Mouse (Mus musculus) forebrain, postnatal 0 days (tissue): ENCODE results near the gene Casz1. TPM values are rescaled to one million over a fixed set of nuclear protein-coding genes. Genes with fewer than 3 reads are reported as not detected.
A peak's percentile ranks its signal among the peaks of the same experiment; 100 is the strongest.

Experiments
- ATAC-seq: fragments of 200-750 bp; cut with Nextera tagmentation; 2 replicates; pipeline ENCODE4 v1.8.0; 2017; ENCODE audit warnings: mild to moderate bottlenecking, moderate library complexity
- DNase-seq: peaks from one replicate; pipeline ENCODE4 v3.0.0-alpha.2; 2015
- H3K27ac ChIP-seq: fragments of 300-500 bp; sonication (generic); 2 replicates; pipeline ENCODE4 v1.5.1; 2014; ENCODE audit warnings: low read depth, mild to moderate bottlenecking, antibody characterized with exemption, low read length, moderate library complexity, mixed read lengths
- H3K27me3 ChIP-seq: fragments of 300-500 bp; sonication (generic); 2 replicates; pipeline ENCODE4 v1.6.1; 2014; ENCODE audit warnings: mild to moderate bottlenecking, low read length, mixed read lengths; ENCODE audit not compliant: insufficient read depth
- H3K36me3 ChIP-seq: fragments of 300-500 bp; sonication (generic); 2 replicates; pipeline ENCODE4 v1.6.1; 2014; ENCODE audit warnings: mild to moderate bottlenecking, moderate library complexity; ENCODE audit not compliant: insufficient read depth
- H3K4me1 ChIP-seq: fragments of 300-500 bp; sonication (generic); 2 replicates; pipeline ENCODE4 v1.6.1; 2014; ENCODE audit warnings: antibody characterized with exemption; ENCODE audit not compliant: insufficient read depth
- H3K4me2 ChIP-seq: fragments of 300-500 bp; sonication (generic); 2 replicates; pipeline ENCODE4 v1.6.1; 2014; ENCODE audit warnings: low read depth, mild to moderate bottlenecking, moderate library complexity
- H3K4me3 ChIP-seq: fragments of 300-500 bp; sonication (generic); 2 replicates; pipeline ENCODE4 v1.5.1; 2014; ENCODE audit warnings: low read depth, low read length, mixed read lengths
- H3K9ac ChIP-seq: fragments of 300-500 bp; sonication (generic); 2 replicates; pipeline ENCODE4 v1.6.1; 2014; ENCODE audit warnings: mild to moderate bottlenecking
- H3K9me3 ChIP-seq: fragments of 300-500 bp; sonication (generic); 2 replicates; pipeline ENCODE4 v1.6.1; 2016; ENCODE audit warnings: low read length
- CTCF ChIP-seq: sonication (generic); IDR thresholded peaks from 2 replicates; pipeline ENCODE4 v1.5.1; 2016; ENCODE audit warnings: antibody characterized with exemption, control low read depth, low read depth
- WGBS: fragments of 180-500 bp; shearing (Covaris S2); extraction: QIAGEN DNeasy Blood & Tissue Kit; methylation state at CpG from one replicate; pipeline ENCODE4 v1.1.7; 2014; 5-methylcytosine and 5-hydroxymethylcytosine counted together
- polyA plus RNA-seq: library from polyadenylated mRNA; unstranded; fragments of >200 nt; fragmentation: Nextera tagmentation; extraction: Ambion mirVana; gene quantifications from 2 replicates; pipeline ENCODE4 v1.2.1, GENCODE M21; 2015
- total RNA-seq: library from RNA; depleted of rRNA; stranded (reverse); fragments of >200 nt; gene quantifications from 2 replicates; pipeline ENCODE4 v1.2.3, GENCODE M21; 2014

Gene Casz1
- total and polyA plus RNA-seq, 2 experiments from 2014 or later = 1.1 to 3.1 TPM

GRCm38 (mm10) chr4:148889011-148889410, 84.8 kb downstream of the Casz1 start:
- Histone ChIP-seq H3K4me2 (no peak overlapping the region), H3K4me1 (peaks cover 3% of the 10 kb centered on the region; the same call in 1 of the 2 replicates), H3K27me3 (peaks cover 37% of the 10 kb centered on the region), H3K36me3 (no peaks in the 10 kb centered on the region), H3K9ac (no peak overlapping the region), H3K9me3 (no peaks in the 10 kb centered on the region), H3K4me3 (no peak overlapping the region), H3K27ac (no peak overlapping the region)
- TF ChIP-seq CTCF = no peak
- 64% methylated on average over 6 of the region's 6 CpGs for WGBS
- DNase-seq (no peak), ATAC-seq (no peak)

- H3K4me3 ChIP-seq = 0 out of 2 replicates have a peak overlapping the region, but pooled peaks have one; percentile 27
- H3K9me3 ChIP-seq = no peaks in the 10 kb centered on the region
- 70% methylated on average over 8 of the region's 8 CpGs for WGBS
- ATAC-seq (no peak), DNase-seq (no peak)
- peaks cover 33% of the 10 kb centered on the region for H3K27me3 ChIP-seq
- no peak overlapping the region for H3K27ac ChIP-seq
- H3K4me2 ChIP-seq = peak overlapping the region; percentile 55
- peaks cover 3% of the 10 kb centered on the region; the same call in 1 of the 2 replicates for H3K4me1 ChIP-seq
- H3K36me3 ChIP-seq = no peaks in the 10 kb centered on the region
- no peak for TF ChIP-seq CTCF
- H3K9ac ChIP-seq = no peak overlapping the region
These were observed 86.2 kb downstream of the Casz1 start for GRCm38 (mm10) chr4:148890442-148890841.

- no peaks in the 10 kb centered on the region for H3K9me3 ChIP-seq
- TF ChIP-seq CTCF = no peak
- H3K4me3 ChIP-seq = peak overlapping the region; percentile 27
- ATAC-seq (peak; percentile 75), DNase-seq (no peak)
- H3K27me3 ChIP-seq = peaks cover 27% of the 10 kb centered on the region
- 10% methylated on average over 52 of the region's 52 CpGs for WGBS
- H3K4me1 ChIP-seq = peaks cover 3% of the 10 kb centered on the region; the same call in 1 of the 2 replicates
- H3K4me2 ChIP-seq = peak overlapping the region; percentile 55
- peak overlapping the region; percentile 39 for H3K9ac ChIP-seq
- no peaks in the 10 kb centered on the region for H3K36me3 ChIP-seq
- no peak overlapping the region for H3K27ac ChIP-seq
These were observed 86.9 kb downstream of the Casz1 start for GRCm38 (mm10) chr4:148890892-148891838.

GRCm38 (mm10) chr4:148896125-148896524, 91.9 kb downstream of the Casz1 start:
- DNase-seq (no peak), ATAC-seq (no peak)
- Histone ChIP-seq H3K27ac (no peak overlapping the region), H3K4me3 (no peak overlapping the region), H3K36me3 (no peaks in the 10 kb centered on the region), H3K4me2 (no peak overlapping the region), H3K27me3 (peaks cover 21% of the 10 kb centered on the region), H3K4me1 (no peaks in the 10 kb centered on the region; the same call in 1 of the 2 replicates), H3K9me3 (no peaks in the 10 kb centered on the region), H3K9ac (no peak overlapping the region)
- no peak for TF ChIP-seq CTCF
- WGBS = 56% methylated on average over 6 of the region's 6 CpGs

GRCm38 (mm10) chr4:148899927-148900294, 95.7 kb downstream of the Casz1 start:
- Histone ChIP-seq H3K4me1 (0 out of 2 replicates have a peak, but pooled peaks cover 3% of the 10 kb centered on the region), H3K36me3 (no peaks in the 10 kb centered on the region), H3K9ac (no peak overlapping the region), H3K27me3 (peaks cover 41% of the 10 kb centered on the region), H3K27ac (no peak overlapping the region), H3K4me3 (peak overlapping the region; percentile 66), H3K4me2 (peak overlapping the region; percentile 98), H3K9me3 (no peaks in the 10 kb centered on the region)
- DNase-seq (no peak), ATAC-seq (no peak)
- no peak for TF ChIP-seq CTCF
- WGBS = 20% methylated on average over 1 of the region's 1 CpGs

GRCm38 (mm10) chr4:148900295-148901211, 96.3 kb downstream of the Casz1 start:
- Histone ChIP-seq H3K4me1 (0 out of 2 replicates have a peak, but pooled peaks cover 3% of the 10 kb centered on the region), H3K9me3 (no peaks in the 10 kb centered on the region), H3K4me2 (peak overlapping the region; percentile 98), H3K27ac (no peak overlapping the region), H3K27me3 (peaks cover 41% of the 10 kb centered on the region), H3K4me3 (peak overlapping the region; percentile 66), H3K9ac (peak overlapping the region; percentile 31), H3K36me3 (no peaks in the 10 kb centered on the region)
- TF ChIP-seq CTCF = no peak
- under 1% methylated on average over 101 of the region's 123 CpGs for WGBS
- DNase-seq = peak; percentile 73
- peak; percentile 89 for ATAC-seq
